Mouse (Mus musculus) adrenal gland, postnatal 10 days (tissue): ENCODE measurements around the gene 2010111I01Rik. TPM values are rescaled to one million over a fixed set of nuclear protein-coding genes. Genes with fewer than 3 reads are reported as not detected.
"Not testable (repeated sequence)": the region's sequence is repeated elsewhere in the genome, so short reads cannot be mapped to it uniquely, and the experiment has no call there.

Experiments used
- DNase-seq: peaks from one replicate; pipeline ENCODE4 v3.0.0; 2021; ENCODE audit warnings: mixed read lengths
- microRNA-seq: library from miRNA; unstranded; fragments of <30 nt; microRNA quantifications from one replicate; pipeline ENCODE4 v1.2.0, GENCODE M21; 2021
- total RNA-seq, 2 experiments: library from RNA; stranded (reverse); gene quantifications; 2 replicates each; pipeline ENCODE4 v1.2.3; 2021

The 2010111I01Rik gene
- total RNA-seq, 2 experiments from 2014 or later, result 57.3 to 99.7 TPM

DNA sequence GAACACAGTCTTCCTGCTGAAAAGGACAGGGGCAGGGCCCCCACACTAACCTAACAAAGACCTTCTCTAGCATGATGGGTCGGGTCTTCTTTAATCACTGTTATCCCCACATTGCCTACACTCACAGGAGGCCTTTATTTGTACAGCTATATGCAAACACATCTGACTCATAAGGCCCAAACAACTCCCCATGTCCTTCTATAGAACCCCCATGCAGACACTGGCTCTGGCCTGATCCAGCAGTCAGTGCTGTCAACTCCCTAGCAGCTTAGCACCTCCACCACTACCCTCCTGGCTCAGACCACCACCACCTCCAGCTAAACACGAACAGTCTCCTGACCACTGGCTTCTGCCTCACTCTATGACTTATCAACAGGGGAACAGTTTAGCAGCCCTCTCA, 382.9 kb downstream of the 2010111I01Rik start:
- DNase-seq, result no peak

DNA sequence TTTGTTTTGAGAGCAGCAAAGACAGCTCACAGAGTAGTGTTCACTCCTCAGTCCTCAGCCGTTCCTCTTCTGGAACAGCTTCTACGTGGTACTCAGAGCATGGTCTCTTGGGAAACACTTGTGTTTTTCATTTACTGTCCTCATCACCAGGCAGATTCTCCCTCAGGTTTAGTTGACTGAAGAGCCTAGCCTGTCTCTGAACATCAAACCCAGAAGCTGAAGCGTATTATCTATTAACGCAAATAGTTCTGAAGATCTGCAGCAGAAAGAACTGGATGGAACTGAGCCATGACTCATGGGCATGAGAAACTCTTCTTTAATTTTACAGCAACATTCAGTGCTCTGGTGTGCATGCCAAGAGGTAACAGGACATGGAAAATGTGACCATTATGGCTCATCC, 385.4 kb downstream of the 2010111I01Rik start:
- no peak for DNase-seq

DNA sequence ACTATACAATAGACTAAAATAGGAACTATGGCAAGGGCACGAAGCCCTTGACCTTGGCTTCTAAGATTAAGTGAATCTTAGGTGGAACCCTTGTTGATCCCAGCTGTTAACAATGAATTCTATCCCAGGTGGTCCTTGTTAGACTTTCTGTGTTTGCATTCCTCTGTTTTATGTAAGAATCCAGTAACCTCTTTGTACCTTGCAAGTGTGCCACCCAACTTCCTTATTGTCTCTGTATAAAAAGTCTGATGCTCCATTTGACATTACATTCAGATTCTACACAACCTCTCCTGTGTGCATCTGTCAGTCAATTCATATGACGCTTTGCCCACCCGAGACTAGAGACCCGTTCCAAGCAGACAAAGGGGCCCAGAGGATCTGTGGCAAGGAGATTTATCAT, 388.6 kb downstream of the 2010111I01Rik start:
- not testable (repeated sequence) for DNase-seq

DNA sequence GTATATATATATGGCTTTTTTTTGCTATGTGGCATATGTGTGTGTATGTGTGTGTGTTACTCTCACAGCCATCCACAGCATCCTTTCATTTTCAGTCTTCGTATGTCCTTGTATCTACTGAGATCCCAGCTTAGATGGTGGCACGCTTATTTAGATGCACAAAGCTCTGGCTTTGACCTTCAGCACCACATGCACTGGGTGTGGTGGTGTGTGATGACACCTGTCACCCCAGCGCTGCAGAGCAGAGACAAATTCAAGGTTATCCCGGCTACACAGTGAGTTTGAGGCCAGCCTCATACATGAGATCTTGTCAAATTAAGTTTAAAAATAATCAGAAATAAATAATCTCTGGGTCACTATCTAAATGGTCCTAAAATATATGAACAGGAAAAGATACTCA, 391.4 kb downstream of the 2010111I01Rik start:
- DNase-seq, result no peak

DNA sequence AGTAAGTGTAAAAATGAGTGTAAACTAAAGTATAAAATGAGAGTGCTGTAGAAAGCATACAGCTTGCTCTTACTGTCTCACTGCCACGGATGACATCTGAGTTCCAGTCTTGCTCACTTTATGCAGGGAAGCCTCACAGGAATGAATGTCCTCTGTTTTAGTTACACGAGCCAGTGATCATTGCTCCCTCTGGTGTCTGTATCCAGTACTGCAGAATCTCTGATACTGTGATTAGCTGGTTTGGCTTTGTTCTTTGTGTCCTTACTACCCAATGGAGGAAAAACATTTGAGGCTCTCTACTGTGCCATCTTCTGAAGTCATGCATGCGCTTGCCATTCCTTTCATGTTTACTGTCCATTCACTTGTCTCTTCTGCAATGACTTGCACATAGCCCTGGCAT, 391.9 kb downstream of the 2010111I01Rik start:
- DNase-seq, result peak; percentile 80

DNA sequence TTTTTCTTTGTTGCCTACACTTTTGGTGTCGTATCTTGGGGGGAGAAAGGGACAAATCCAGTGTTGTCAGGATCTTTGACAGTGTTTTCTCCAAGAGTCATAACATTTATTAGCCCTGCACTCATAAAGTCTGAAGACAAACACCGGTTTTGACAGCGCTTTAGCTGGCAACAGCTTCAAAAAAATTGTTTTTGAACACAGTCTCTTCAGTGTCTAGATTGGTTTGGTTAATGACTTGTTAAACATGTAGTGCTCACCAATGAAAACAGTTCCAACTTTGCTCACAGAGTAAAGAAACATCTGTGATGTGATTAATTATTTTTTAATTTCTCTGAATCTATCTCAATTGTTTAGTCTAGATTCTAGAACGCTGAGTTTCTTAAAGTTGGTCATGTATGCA, 394.7 kb downstream of the 2010111I01Rik start:
- no peak for DNase-seq

DNA sequence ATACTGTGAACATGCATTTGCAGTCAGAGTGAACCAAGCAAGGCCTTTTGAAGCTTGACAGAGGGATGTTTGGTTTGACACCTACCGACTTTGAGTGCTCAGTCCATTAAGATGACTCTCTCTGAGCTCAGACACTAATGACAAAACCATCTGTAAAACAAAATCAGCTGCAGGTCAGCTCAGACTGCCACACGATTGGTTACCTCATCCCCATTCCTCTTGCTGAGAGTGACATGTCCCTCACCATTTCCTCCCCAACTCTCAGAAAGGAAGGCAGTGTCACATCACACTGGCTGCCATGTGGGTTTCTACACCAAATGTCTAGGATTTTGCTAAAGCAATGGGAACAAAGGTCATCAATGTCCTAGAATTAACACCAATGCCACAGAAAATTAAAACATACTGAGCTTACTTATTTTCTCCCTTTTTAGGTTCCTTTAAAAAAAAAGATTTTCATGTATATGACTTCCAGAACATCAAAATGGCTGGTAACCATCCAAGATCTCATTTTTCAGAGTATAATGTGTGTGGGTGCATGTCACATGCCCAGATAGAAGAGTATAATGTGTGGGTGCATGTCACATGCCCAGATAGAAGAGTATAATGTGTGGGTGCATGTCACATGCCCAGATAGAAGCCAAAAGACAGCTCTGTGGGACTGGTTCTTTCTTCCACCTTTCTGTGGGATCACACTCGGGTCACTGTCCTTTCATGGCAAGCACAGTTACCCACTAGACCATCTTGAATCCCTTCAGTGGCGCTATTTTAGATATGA, 395.6 kb downstream of the 2010111I01Rik start:
- DNase-seq, result no peak

DNA sequence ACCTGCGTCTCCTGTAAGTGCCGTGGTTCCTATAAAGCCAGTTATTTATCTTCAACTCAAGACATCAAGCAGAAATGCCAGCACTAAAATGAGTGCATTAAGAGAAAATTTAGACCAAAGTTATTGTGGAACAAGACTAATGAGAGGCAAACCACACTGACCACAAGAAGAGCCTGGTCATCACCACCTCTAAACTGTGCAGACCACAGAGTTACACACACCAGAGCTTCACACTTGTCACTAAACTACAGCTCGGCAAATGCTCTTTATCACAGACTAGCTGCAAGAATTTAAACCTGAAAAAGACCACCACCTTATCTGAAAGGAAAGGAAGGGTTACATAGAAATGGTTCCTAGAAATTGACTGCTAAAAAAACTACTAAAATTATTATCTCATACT, 397.1 kb downstream of the 2010111I01Rik start:
- no peak for DNase-seq

DNA sequence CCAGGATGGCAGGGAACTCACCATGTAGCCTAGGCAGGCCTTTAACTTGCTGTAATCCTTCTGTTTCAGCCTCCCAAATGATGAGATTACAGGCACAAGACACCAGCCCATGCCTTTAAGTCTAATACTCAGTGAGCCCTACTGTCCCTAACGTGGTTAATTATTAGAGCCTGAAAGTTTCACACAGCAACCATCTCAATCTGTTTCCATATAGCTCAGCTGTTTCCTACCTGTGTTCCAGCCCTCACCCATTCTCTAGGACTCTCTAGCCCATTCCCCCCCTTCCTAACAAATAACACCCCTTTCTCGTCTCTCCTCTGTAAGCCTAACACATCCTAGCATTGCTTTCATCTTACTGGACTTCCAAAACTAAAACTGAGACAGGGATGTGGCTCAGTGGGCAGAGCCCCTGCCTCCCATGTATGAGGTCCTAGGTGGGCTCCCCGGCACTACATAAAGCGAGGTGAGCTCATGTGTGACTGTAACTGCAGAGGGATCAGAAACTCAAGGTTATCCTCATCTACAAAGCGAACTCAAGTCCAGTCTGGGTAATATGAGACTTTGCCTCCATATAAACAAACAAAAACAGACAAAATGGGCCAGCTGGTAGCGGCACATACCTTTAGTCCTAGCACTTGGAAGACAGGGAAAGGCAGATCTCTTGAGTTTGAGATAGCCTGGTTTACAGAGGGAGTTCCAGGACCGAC, 408.9 kb downstream of the 2010111I01Rik start:
- no peak for DNase-seq

Small RNA genes within 50 kb of the gene (microRNA-seq; reads per million reads assigned to microRNA genes)
- 29,221 reads per million, percentile 98 among the genes with 10 or more reads in this experiment for gene Mir23b
- gene Mir24-1, result not detected
- 5,853 reads per million, percentile 90 among the genes with 10 or more reads in this experiment for gene Mir27b
- gene Mir3074-1, result not detected

Other genes starting within 250 kb of the 2010111I01Rik start
- 10 to 100 TPM in 1 of 2 experiments, 1 to 10 TPM in 1; 6.1 to 11.9 TPM for gene Platr25, start 204.2 kb upstream of the 2010111I01Rik start, total RNA-seq
- gene Gm5141, start 179.1 kb upstream of the 2010111I01Rik start, total RNA-seq, result 1 to 10 TPM; 1.6 to 4.8 TPM
- 10 to 100 TPM in 1 of 2 experiments, 1 to 10 TPM in 1; 9.1 to 29.7 TPM for gene Fbp2, start 106.5 kb upstream of the 2010111I01Rik start, total RNA-seq
- 100 to 1,000 TPM; 112 to 337 TPM for gene Fbp1, start 76.6 kb upstream of the 2010111I01Rik start, total RNA-seq